Mouse (Mus musculus): Measurements from ENCODE around the gene Rbm43. TPM values are rescaled to one million over a fixed set of nuclear protein-coding genes. Genes with fewer than 3 reads are reported as not detected.
"Not testable (repeated sequence)": the region's sequence is repeated elsewhere in the genome, so short reads cannot be mapped to it uniquely, and the experiment has no call there.

Gene Rbm43
- total RNA-seq, 2 experiments from 2014 or later: 14.8 to 17.7 TPM

- DNase-seq (ENCODE audit: low spot score in 2 of 2): no peak
- intact Hi-C loops (cut with DNase I): loop anchor here (10.0 kb wide), 1 partner anchor 144 kb away; the partner anchor contains the start of gene Rif1
Measured at GRCm38 (mm10) chr2:51931241-51931640, 3.7 kb downstream of the Rbm43 start.

GRCm38 (mm10) chr2:51914944-51915680 lies 19.9 kb downstream of the Rbm43 start:
- peak; percentile 52 to 68 for DNase-seq (ENCODE audit: low spot score in 2 of 2)
- intact Hi-C loops (cut with DNase I): loop anchor here (1.0 to 10.0 kb wide), 3 partner anchors 770 to 1612 kb away; partner anchors contain the start of gene Rnd3

- DNase-seq (ENCODE audit: low spot score in 2 of 2): no peak
- intact Hi-C loops (cut with DNase I): loop anchor here (2.0 to 10.0 kb wide), 2 partner anchors 770 to 1612 kb away; partner anchors contain the start of gene Rnd3
Measured at GRCm38 (mm10) chr2:51914532-51914931, 20.4 kb downstream of the Rbm43 start.

- intact Hi-C loops (cut with DNase I): loop anchor here (10.0 kb wide), 1 partner anchor 768 kb away; the partner anchor contains the start of gene Rnd3
- DNase-seq (ENCODE audit: low spot score in 2 of 2): no peak
Measured at GRCm38 (mm10) chr2:51912740-51913139, 22.2 kb downstream of the Rbm43 start.

GRCm38 (mm10) chr2:51911864-51912263 lies 23.1 kb downstream of the Rbm43 start:
- DNase-seq (ENCODE audit: low spot score in 2 of 2): no peak
- intact Hi-C loops (cut with DNase I): loop anchor here (10.0 kb wide), 1 partner anchor 767 kb away; the partner anchor contains the start of gene Rnd3

GRCm38 (mm10) chr2:51907538-51908110 lies 27.3 kb downstream of the Rbm43 start:
- no peak for DNase-seq (ENCODE audit: low spot score in 2 of 2)
- intact Hi-C loops (cut with DNase I): no loop called here

- no peak for DNase-seq (ENCODE audit: low spot score in 2 of 2)
- intact Hi-C loops (cut with DNase I): no loop called here
Measured at GRCm38 (mm10) chr2:51905637-51906036, 29.3 kb downstream of the Rbm43 start.

- intact Hi-C loops (cut with DNase I): no loop called here
- DNase-seq (ENCODE audit: low spot score in 2 of 2): no peak
Measured at GRCm38 (mm10) chr2:51892411-51892901, 42.5 kb downstream of the Rbm43 start.

- no peak for DNase-seq (ENCODE audit: low spot score in 2 of 2)
- intact Hi-C loops (cut with DNase I): no loop called here
Measured at GRCm38 (mm10) chr2:51890961-51891360, 44.0 kb downstream of the Rbm43 start.

GRCm38 (mm10) chr2:51890139-51890538 lies 44.8 kb downstream of the Rbm43 start:
- intact Hi-C loops (cut with DNase I); DNase-seq (ENCODE audit: low spot score in 2 of 2): not testable (repeated sequence)

GRCm38 (mm10) chr2:51880143-51880542 lies 54.8 kb downstream of the Rbm43 start:
- no peak for DNase-seq (ENCODE audit: low spot score in 2 of 2)
- intact Hi-C loops (cut with DNase I): no loop called here

Other genes starting within 250 kb of the Rbm43 start
- gene Nmi, start 38.3 kb upstream of the Rbm43 start, total RNA-seq (2021): 1 to 10 TPM; 1.4 to 2.2 TPM
- gene Tnfaip6, start 102.8 kb upstream of the Rbm43 start, total RNA-seq (2021): 1 to 10 TPM; 6.0 to 8.4 TPM
- gene Rif1, start 137.7 kb upstream of the Rbm43 start, total RNA-seq (2021): 10 to 100 TPM; 21.2 to 32.0 TPM

Measured in left cerebral cortex, postnatal 36 days (tissue).